Mouse (Mus musculus): Measurements from ENCODE around the gene Stk36.

Gene Stk36

DNA sequence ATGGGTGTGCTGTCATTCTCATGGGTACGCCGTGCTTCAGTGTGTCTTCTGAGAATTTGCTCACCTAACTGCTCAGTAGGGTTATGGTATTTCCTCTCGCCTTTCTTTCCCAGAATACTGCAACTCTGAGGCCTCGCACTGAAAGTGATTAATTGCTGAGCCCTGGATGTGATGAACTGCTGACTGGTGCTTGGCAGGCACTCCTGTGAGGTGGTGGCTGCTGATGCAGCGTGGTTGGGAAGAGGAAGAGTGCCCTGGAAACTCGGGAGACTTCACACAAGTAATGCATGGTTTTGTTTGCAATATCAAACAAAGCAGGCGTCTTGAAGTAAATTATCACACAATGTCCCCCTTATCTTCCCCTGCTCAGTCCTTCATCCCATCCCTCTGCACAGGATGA, 71.5 kb downstream of the Stk36 start:
- DNase-seq, result no peak

DNA sequence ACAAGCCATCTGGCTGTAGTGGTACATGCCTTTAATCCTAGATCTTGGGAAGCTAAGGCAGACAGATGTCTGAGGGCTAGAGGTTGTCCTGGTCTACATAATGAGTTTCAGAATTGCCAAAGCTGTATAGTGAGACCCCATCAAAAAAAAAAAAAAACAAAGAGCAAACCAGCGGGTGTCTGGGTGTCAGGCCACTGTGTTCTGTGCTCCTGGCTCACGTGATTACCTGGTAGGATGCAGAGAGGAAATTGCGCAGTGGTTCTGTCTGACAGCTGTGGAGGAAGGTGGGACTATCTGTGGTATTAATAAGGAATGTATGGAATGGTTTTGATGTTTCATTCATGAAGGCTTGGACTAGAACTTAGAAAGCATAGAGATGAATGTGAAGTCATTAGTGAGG, 75.6 kb downstream of the Stk36 start:
- DNase-seq, result no peak

DNA sequence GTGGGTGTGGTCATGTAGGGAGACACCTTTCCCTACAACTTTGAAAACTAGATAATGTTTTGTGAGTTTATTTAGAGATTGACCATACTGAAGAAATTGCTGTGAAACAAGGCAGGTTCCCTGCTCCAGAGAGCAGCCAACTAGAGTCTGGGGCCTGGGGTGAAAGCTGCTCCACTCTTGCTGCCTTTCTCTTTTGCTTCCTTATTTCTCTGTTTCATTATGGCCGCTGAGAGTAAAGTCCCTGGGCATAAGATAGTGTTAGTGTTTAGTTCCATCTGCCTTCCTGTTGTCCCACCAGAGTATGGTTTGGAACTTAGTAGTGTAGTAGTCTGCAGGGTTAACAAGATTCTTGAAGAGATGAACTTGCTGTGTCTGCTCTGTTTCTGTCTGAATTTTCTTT, 76.6 kb downstream of the Stk36 start:
- DNase-seq, result no peak

Data from right cerebral cortex, postnatal 4 days (tissue).